Mouse (Mus musculus) frontal cortex, postnatal 25 days (tissue): Measurements from ENCODE around the gene 3100002H09Rik.
A peak's percentile ranks its signal among the peaks of the same experiment; 100 is the strongest.

Experiments
- DNase-seq, 2 experiments: peaks; one replicate each; pipeline ENCODE4 v3.0.0; 2022; ENCODE audit warnings: low spot score in 2 of 2

The 3100002H09Rik gene

DNA sequence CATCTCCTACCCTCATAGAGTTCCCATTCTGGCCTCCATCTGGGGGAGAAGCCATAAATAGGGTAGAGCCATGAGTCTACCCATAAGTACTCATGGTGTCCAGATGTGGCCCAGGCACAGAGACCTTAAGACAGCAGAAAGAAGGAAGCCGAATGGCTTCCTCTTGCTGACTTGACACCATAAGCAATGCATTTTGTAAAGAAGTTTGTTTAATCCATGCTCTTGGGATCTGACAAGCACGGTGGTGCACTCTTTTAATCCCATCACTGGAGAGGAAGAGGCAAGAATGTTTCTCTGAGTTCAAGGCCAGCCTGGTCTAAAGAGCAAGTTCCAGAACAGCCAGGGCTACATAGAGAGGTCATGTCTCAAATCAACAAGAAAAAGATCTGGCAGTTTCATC, at the start of gene 3100002H09Rik:
Gene 3100002H09Rik, minus strand, starts transcription at position 101 of the 400 bp plus-strand sequence.
- DNase-seq, result no peak

GRCm38 (mm10) chr4:124659251-124660217, 48.9 kb upstream of the 3100002H09Rik start:
- DNase-seq, result no peak

DNA sequence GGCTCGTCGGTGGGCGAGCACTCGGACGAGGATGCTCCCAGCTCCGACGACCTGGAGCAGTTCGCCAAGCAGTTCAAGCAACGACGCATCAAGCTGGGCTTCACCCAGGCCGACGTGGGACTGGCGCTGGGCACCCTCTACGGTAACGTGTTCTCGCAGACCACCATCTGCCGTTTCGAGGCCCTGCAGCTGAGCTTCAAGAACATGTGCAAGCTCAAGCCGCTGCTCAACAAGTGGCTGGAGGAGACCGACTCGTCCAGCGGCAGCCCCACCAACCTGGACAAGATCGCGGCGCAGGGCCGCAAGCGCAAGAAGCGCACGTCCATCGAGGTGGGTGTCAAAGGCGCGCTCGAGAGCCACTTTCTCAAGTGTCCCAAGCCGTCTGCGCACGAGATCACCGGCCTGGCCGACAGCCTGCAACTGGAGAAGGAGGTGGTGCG, 47.8 kb upstream of the 3100002H09Rik start:
- DNase-seq, result no peak

DNA sequence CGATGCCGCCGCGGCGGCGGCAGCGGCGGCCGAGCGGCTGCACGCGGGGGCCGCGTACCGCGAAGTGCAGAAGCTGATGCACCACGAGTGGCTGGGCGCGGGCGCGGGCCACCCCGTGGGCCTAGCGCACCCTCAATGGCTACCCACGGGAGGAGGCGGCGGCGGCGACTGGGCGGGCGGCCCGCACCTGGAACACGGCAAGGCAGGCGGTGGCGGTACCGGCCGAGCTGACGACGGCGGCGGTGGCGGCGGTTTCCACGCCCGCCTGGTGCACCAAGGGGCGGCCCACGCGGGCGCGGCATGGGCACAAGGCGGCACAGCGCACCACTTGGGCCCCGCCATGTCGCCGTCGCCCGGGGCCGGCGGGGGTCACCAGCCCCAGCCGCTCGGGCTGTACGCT, 47.2 kb upstream of the 3100002H09Rik start:
- DNase-seq, result no peak

DNA sequence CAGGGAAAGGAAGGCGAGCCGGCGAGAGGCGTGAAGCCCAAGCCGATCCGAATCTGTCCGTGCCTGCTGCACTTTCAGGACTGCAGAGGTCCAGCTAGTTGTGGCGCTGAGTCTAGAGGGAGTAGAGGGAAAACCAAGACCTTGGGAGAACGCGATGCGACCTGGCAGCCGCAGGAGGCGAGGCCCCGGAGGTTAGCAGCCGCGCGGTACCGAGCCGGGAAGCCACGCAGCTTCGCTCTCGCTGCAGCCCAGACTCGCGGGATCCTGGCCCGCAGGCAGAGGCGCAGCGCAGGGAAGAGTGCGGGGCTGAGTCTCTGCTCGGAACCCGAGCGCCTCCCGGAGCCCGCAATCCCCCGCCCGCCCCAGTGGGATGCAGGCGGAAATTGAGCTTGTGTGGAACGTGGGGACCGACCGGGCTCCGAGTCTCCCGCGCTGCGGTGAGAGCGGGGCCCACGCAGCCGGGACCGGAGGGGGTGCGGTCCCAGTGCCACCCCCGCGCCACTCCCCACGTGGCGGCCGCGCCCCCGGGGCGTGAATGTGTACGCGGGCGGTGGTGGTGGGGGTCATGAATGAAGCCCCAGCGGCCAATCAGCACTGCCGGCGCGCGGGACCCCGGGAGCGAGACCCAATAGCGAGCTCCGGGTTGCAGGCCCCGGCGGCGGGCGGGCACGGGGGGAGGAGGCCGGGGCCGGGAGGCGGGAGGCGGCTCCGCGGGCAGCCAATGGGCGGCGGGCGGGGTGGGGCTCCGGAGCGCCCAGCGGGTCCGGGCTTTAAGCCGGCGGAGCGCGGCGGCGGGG, 46.4 kb upstream of the 3100002H09Rik start:
- peak; percentile 68 to 76 for DNase-seq

GRCm38 (mm10) chr4:124656518-124656853, 45.9 kb upstream of the 3100002H09Rik start, which contains the start of gene Pou3f1:
Gene Pou3f1, plus strand, starts transcription at chr4:124656807.
- DNase-seq, result no peak

DNA sequence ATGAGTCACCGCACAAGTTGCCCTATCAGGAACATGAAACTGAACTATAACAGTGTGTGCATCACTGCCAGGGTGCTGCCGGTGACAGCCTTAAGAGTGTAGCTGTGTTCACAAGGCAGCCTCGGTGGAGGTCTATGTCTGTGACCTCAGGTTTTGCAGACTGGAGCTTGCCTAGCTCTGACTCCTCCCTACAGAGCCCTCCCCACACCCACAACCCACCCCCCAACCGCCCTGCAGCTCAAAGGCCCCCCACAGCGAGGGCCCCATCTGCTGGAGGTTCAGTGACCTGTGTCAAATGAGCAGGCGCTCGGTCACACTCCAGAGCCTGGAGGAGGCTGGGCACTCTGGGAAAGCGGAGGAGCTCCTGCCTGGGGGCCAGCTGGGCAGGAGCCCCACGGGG, 42.3 kb upstream of the 3100002H09Rik start:
- DNase-seq, result no peak

GRCm38 (mm10) chr4:124647909-124648308, 37.3 kb upstream of the 3100002H09Rik start:
- DNase-seq, result no peak

DNA sequence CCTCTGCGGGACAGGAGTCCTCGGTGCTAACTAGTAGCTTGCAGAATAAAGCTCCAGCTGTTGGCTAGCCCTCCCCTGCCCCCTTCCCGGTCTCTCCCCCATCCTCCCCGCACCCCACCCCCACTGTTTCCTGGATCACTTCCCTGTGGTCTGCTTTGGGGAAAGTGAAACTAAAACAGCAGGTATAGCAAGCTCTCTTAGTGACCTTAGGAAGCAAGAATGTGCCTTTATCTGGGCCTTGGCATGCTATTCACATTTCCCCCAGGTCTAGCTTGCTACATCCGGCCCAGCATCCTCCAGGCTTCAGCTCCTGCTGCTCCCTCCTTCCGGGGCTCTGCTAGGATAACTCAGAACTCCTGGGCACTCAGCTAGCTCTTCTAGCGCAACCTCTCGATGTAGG, 36.0 kb upstream of the 3100002H09Rik start:
- no peak for DNase-seq

DNA sequence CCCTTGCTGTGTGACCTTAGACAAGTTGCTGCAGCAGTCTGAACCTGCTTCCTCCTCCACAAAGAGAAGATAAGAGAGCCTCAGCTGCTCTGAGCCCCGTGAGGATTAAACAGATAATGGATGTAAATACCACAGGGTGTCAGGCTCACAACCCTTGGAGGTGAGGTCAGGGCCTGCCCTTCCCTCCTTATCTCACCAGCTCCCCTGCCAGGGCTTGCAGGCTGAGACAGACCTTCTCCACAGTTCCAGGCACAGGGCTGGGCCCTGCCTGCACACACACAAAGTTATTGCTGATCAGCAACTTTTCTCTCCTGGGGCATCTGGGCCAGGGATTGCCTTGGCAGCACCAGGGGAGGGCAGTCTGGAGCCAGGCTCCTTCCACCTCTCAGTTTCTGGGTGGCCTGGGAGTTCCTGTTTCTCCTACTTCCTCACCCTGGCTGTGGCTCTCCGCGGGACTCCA, 34.4 kb upstream of the 3100002H09Rik start:
- no peak for DNase-seq

- DNase-seq, result no peak
These were observed 33.3 kb upstream of the 3100002H09Rik start for GRCm38 (mm10) chr4:124643859-124644258.

DNA sequence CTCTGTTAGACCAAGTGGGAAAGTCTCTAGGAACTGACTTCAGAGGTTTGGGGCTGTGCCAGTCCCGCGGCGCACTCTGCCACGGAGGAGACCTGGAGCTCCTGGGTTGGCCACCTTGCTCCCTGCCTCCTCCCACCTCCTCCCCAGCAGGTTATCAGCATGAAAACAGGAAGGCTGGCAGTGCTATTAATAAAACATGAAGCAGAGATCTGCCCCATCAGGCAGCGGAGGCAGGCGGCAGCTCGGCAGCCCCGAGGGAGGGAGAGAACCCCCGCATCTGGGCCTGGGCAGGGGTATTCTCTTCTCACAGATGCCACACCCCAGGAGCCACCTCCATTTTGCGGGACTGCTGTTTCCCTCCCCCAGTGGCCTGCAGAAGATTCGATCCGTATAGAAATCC, 29.1 kb upstream of the 3100002H09Rik start:
- DNase-seq, result no peak

DNA sequence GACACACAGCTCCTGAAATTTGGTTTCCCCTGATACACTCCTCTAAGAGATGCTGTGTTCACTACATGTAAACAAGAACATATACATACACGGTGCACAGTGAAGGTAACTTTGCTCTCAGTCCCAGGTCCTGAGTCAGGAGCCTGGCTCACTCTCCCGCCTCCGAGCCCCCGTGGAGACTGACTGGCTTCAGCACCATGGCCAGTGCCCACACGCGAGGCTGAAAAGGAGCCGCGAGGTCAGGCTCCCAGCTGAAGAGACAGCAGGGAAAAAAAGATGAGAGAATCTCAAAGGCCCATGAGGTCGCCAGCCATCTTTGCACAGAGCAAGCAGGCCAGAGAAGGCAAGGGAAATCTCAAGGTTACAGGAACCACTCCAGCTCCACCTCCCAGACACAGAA, 22.7 kb upstream of the 3100002H09Rik start:
- DNase-seq, result no peak

DNA sequence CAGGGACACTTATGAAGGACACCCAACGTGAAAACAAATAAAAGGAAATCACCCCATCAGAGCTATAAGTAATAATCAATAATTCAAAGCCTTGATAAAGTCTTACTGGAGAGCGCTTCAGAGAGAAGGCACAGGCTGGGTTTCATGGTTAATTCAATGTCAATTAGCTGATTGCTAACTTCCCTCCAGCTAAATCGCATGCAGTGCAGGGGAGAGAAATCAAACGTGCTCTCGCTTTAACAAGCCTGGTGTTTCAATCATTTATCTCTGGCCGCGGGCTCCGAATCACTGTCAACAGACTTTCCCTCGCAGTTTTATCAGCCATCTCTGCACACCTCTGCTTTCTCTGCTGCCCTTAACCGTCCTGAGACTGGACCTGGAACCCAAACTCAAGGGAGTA, 22.3 kb upstream of the 3100002H09Rik start:
- DNase-seq, result no peak

DNA sequence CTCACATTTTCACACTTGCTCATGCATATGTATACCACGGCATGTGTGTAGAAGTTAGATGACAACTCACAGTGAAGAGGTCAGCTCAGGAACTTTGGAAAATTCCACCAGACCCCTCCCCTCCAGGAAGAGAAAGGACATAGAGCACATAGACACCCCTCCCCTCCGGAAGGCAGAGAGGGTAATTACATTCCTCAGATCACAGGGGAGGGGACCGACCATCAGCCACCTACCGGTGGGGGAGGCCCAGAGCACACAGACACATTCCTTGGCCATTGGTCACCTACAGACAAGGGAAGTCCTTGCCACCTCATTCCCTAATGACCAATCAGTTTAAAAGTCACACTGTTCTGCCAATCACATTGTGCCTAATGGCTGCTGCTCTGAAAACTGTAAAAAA, 20.9 kb upstream of the 3100002H09Rik start:
- no peak for DNase-seq

DNA sequence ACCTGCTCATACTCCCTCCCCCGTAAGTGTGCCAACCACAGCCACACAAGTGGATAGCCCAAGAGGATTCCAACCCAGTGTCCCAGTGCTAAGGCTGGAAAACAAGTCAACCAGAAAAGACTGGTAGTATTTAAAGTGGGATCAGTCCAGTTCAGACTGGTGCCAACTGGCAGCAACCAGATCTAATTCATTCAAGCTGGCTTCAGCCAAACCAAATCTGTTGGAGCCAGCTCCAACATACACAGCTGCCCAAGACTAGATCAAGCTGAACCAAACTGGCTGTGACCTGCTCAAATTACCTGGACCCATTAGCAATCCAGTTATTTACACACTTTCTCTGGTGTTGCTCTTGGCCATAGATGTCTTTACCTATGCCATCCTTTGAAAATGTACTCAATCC, 16.2 kb upstream of the 3100002H09Rik start:
- DNase-seq, result no peak

DNA sequence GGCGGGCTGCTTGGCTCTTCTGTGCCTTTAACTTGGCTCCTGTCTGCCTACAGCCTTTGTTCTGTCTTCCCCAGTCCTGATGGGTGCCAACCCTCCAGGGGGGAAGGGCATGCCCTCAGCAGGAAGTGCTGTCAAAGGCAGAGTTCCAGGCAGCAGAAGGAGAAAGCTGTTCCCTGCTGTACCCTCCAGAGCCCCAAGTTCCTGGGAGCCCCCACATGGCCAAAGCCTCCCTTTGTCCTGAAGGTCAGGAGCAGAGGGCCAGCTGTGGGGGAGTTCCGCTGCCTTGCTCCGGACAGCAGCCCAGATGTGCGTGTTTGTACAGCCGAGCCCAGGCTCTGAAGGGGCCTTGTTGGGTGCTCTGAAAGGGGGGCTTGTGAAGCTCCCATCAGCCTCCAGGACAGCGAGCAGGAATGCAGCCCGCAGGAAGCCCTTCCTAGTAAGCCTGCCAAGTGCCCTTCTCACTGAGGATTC, 13.5 kb upstream of the 3100002H09Rik start:
- DNase-seq, result peak in 1 of 2 experiments; percentile 24

GRCm38 (mm10) chr4:124622566-124622965, 12.0 kb upstream of the 3100002H09Rik start:
- DNase-seq, result no peak

GRCm38 (mm10) chr4:124621406-124621805, 10.8 kb upstream of the 3100002H09Rik start:
- DNase-seq, result no peak

- no peak for DNase-seq
These were observed 8.0 kb upstream of the 3100002H09Rik start for GRCm38 (mm10) chr4:124618599-124618998.

- DNase-seq, result no peak
These were observed 6.0 kb upstream of the 3100002H09Rik start for GRCm38 (mm10) chr4:124616636-124617035.

DNA sequence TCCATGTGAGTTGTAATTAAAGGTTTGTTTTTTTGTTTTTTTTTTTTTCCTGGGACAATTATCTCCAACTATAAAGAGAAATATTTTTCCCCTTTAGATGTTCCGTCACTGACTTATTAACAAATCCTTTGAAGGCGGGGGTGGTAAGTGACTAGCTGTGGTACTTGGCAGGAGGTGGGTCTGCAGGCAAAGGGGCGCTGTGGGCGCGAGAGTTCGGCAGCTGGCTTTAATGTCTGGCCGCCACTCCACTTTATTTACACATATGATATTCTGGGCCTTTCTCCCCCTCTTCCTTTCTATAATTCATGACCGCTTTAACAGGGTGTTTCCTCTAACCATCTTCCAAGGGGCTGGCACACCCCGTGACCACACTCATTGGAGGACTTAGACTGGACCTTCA, 5.4 kb upstream of the 3100002H09Rik start:
- no peak for DNase-seq
